Mouse (Mus musculus) MEL (cell line): ENCODE results near the gene Spag7. TPM values are rescaled to one million over a fixed set of nuclear protein-coding genes. Genes with fewer than 3 reads are reported as not detected.

ENCODE experiments used
- DNase-seq: peaks from one replicate; pipeline ENCODE4 v3.0.0; 2011; ENCODE audit warnings: low read depth, low spot score
- H3K27ac ChIP-seq: 2 replicates; pipeline ENCODE4 v1.5.1; 2012; ENCODE audit warnings: low read depth, mild to moderate bottlenecking, control low read depth, low read length, moderate library complexity; ENCODE audit not compliant: control insufficient read depth
- H3K27me3 ChIP-seq, 2 experiments: fragments of 150-350 bp in 1 of 2; sonication (generic) in 1 of 2; 2 replicates each; pipeline ENCODE4 v1.6.1; 2012; ENCODE audit warnings: low read length in 2 of 2, mild to moderate bottlenecking in 2 of 2, improper control_type of control experiment in 1 of 2, moderate library complexity in 1 of 2; ENCODE audit not compliant: insufficient read depth in 2 of 2, control insufficient read depth in 1 of 2
- H3K36me3 ChIP-seq, 2 experiments: 2 replicates each; pipeline ENCODE4 v1.6.1; 2012 to 2014; ENCODE audit warnings: low read length in 2 of 2, improper control_type of control experiment in 1 of 2, inconsistent platforms in 1 of 2, mild to moderate bottlenecking in 1 of 2; ENCODE audit not compliant: insufficient read depth in 2 of 2, control insufficient read depth in 1 of 2
- H3K4me1 ChIP-seq, 2 experiments: fragments of 150-350 bp in 1 of 2; sonication (generic) in 1 of 2; 2 replicates each; pipeline ENCODE4 v1.6.1; 2012; ENCODE audit warnings: low read length in 2 of 2, improper control_type of control experiment in 1 of 2, mild to moderate bottlenecking in 1 of 2; ENCODE audit not compliant: insufficient read depth in 2 of 2, control insufficient read depth in 1 of 2
- H3K4me3 ChIP-seq, 2 experiments: fragments of 150-350 bp in 1 of 2; sonication (generic) in 1 of 2; 2 replicates each; pipeline ENCODE4 v1.5.1; 2012; ENCODE audit warnings: low read depth in 2 of 2, low read length in 2 of 2, mild to moderate bottlenecking in 2 of 2, moderate library complexity in 2 of 2, control low read depth in 1 of 2, improper control_type of control experiment in 1 of 2; ENCODE audit not compliant: control insufficient read depth in 1 of 2, insufficient read depth in 1 of 2
- H3K79me2 ChIP-seq: 2 replicates; pipeline ENCODE4 v1.6.1; 2012; ENCODE audit warnings: mild to moderate bottlenecking, low read length, moderate library complexity; ENCODE audit not compliant: control insufficient read depth, poor library complexity, insufficient read depth
- H3K9ac ChIP-seq: 2 replicates; pipeline ENCODE4 v1.6.1; 2012; ENCODE audit warnings: low read depth, mild to moderate bottlenecking, control low read depth, low read length, moderate library complexity; ENCODE audit not compliant: control insufficient read depth, poor library complexity, severe bottlenecking
- H3K9me3 ChIP-seq: fragments of 150-350 bp; sonication (generic); replicated peaks from 2 replicates; pipeline ENCODE4 v1.6.1; 2012; ENCODE audit warnings: mild to moderate bottlenecking, low read length, improper control_type of control experiment, moderate library complexity; ENCODE audit not compliant: insufficient read depth
- CHD1 ChIP-seq: IDR thresholded peaks from 2 replicates; pipeline ENCODE4 v1.6.1; 2012; ENCODE audit warnings: low read depth, mild to moderate bottlenecking, inconsistent platforms, low read length, improper control_type of control experiment
- GATA1 ChIP-seq: IDR thresholded peaks from 2 replicates; pipeline ENCODE4 v1.6.1; 2011; ENCODE audit warnings: low read depth, low read length, improper control_type of control experiment
- JUND ChIP-seq: IDR thresholded peaks from 2 replicates; pipeline ENCODE4 v1.6.1; 2011; ENCODE audit warnings: low read depth, mild to moderate bottlenecking, improper control_type of control experiment, low read length
- MAFK ChIP-seq: IDR thresholded peaks from 2 replicates; pipeline ENCODE4 v1.6.1; 2011; ENCODE audit warnings: low read depth, mild to moderate bottlenecking, low read length, improper control_type of control experiment, borderline replicate concordance
- POLR2A ChIP-seq, 2 experiments: IDR thresholded peaks; 2 replicates each; pipeline ENCODE4 v1.6.1; 2011 to 2012; ENCODE audit warnings: low read length in 2 of 2, mild to moderate bottlenecking in 2 of 2, control low read depth in 1 of 2, improper control_type of control experiment in 1 of 2, low read depth in 1 of 2, moderate library complexity in 1 of 2; ENCODE audit not compliant: control insufficient read depth in 1 of 2, insufficient read depth in 1 of 2, poor library complexity in 1 of 2
- POLR2AphosphoS5 ChIP-seq: IDR thresholded peaks from 2 replicates; pipeline ENCODE4 v1.6.1; 2012; ENCODE audit warnings: low read depth, borderline replicate concordance, mild to moderate bottlenecking, inconsistent platforms, low read length, moderate library complexity, mixed read lengths
- polyA plus RNA-seq, 2 experiments: library from polyadenylated mRNA; stranded (reverse) in 1 of 2; unstranded in 1 of 2; fragments of >175 nt in 1 of 2; fragments of >200 nt in 1 of 2; gene quantifications; 2 replicates each; pipeline versions ENCODE4 v1.2.1 to v1.2.4; 2012; ENCODE audit warnings: low replicate concordance in 2 of 2, low read depth in 1 of 2; ENCODE audit not compliant: insufficient read length in 2 of 2, insufficient read depth in 1 of 2, missing spikeins in 1 of 2
- total RNA-seq: library from RNA; depleted of rRNA; stranded (reverse); fragments of 300-350 nt; gene quantifications from 2 replicates; pipeline ENCODE4 v1.2.3, GENCODE M21; 2012

Gene Spag7
- total and polyA plus RNA-seq, 3 experiments = 76.4 to 99.6 TPM; not detected in 1

DNA sequence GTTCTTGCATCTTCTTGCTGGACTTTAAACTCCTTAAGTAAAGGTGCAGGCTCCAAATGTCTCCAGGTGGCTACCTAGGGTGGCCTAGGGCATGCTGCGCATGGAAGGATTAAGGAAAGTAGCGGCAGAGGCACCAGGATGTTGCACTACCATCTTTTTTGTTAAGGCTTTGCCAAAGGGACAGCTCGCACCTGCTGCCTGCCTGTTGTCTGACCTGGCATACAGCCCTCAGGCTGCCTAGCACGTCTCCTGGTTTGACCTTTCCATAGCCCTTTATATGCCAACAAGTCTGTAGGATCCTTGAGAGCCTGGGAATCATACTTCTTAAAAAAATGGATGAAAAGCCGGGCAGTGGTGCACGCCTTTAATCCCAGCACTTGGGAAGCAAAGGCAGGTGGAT, 26.2 kb downstream of the Spag7 start:
- Histone ChIP-seq H3K27ac (no peak overlapping the region), H3K4me3 (no peak overlapping the region), H3K4me1 (peaks cover 4 to 43% of the 10 kb centered on the region in 2 experiments), H3K79me2 (peaks cover 38% of the 10 kb centered on the region), H3K9me3 (no peaks in the 10 kb centered on the region), H3K9ac (no peak overlapping the region), H3K36me3 (peaks cover 0 to 35% of the 10 kb centered on the region in 2 experiments; a peak in 2 of 4 replicates), H3K27me3 (no peaks in the 10 kb centered on the region)
- DNase-seq = no peak
- TF ChIP-seq POLR2A (IDR thresholded peaks at IDR 0.05; ENCODE audit: control insufficient read depth in 1 of 2, insufficient read depth in 1 of 2, low read depth in 1 of 2, low read length in 2 of 2, poor library complexity in 1 of 2) (0 out of 4 replicates have a peak, but pooled peaks of 1 of the 2 experiments have one; percentile 29), CHD1 (no peak)

- Histone ChIP-seq H3K4me3 (no peak overlapping the region), H3K79me2 (peaks cover 28% of the 10 kb centered on the region), H3K9me3 (no peaks in the 10 kb centered on the region), H3K36me3 (peaks cover 0 to 50% of the 10 kb centered on the region in 2 experiments; a peak in 2 of 4 replicates), H3K27ac (no peak overlapping the region), H3K9ac (no peak overlapping the region), H3K4me1 (peaks cover 14 to 57% of the 10 kb centered on the region in 2 experiments), H3K27me3 (no peaks in the 10 kb centered on the region)
- DNase-seq = no peak
- TF ChIP-seq JUND (no peak), GATA1 (no peak), CHD1 (no peak), MAFK (no peak), POLR2AphosphoS5 (no peak), POLR2A (IDR thresholded peaks at IDR 0.05; ENCODE audit: control insufficient read depth in 1 of 2, insufficient read depth in 1 of 2, low read depth in 1 of 2, low read length in 2 of 2, poor library complexity in 1 of 2) (no peak; a peak in 1 of 4 replicates)
These were observed 28.0 kb downstream of the Spag7 start for GRCm38 (mm10) chr11:70641241-70641640.

- Histone ChIP-seq H3K9me3 (no peaks in the 10 kb centered on the region), H3K9ac (no peak overlapping the region; the same call in 1 of the 2 replicates), H3K27me3 (no peaks in the 10 kb centered on the region), H3K27ac (peak overlapping the region; percentile 94), H3K4me1 (peaks cover 14 to 47% of the 10 kb centered on the region in 2 experiments), H3K79me2 (peaks cover 15% of the 10 kb centered on the region; the same call in 1 of the 2 replicates), H3K36me3 (peaks cover 0 to 41% of the 10 kb centered on the region in 2 experiments; a peak in 2 of 4 replicates), H3K4me3 (no peak overlapping the region)
- TF ChIP-seq POLR2A (IDR thresholded peaks at IDR 0.05; ENCODE audit: control insufficient read depth in 1 of 2, insufficient read depth in 1 of 2, low read depth in 1 of 2, low read length in 2 of 2, poor library complexity in 1 of 2) = peak in 1 of 2 experiments; percentile 28; a peak in 1 of 4 replicates
- TF ChIP-seq JUND = no peak
- no peak for DNase-seq
These were observed 29.2 kb downstream of the Spag7 start for GRCm38 (mm10) chr11:70639976-70640375.
